Mouse (Mus musculus): Measurements from ENCODE around the gene Ano9. TPM values are rescaled to one million over a fixed set of nuclear protein-coding genes. Genes with fewer than 3 reads are reported as not detected.

Gene Ano9
- 0.22 TPM in 1 of 2 replicates, not detected in the other for polyA plus RNA-seq (2016; fragmentation: Nextera tagmentation; extraction: Ambion mirVana)

- no peaks in the 10 kb centered on the region for H3K4me1 ChIP-seq
- peaks cover 8% of the 10 kb centered on the region for H3K27me3 ChIP-seq (replicated peaks)
- ATAC-seq (ENCODE audit: low FRiP score, low read depth), result no peak
- no peak within 1 kb of the TSS for H3K4me3 ChIP-seq
- no peaks in the 10 kb centered on the region for H3K9me3 ChIP-seq
- no peak within 1 kb of the TSS for H3K27ac ChIP-seq
- no peaks in the 10 kb centered on the region for H3K36me3 ChIP-seq
- no peak within 1 kb of the TSS for H3K9ac ChIP-seq
- 12% methylated on average over 9 of the region's 9 CpGs for whole genome bisulfite sequencing
- H3K4me2 ChIP-seq (replicated peaks), result no peak within 1 kb of the TSS
Measured at GRCm38 (mm10) chr7:141117636-141118035, at the start of gene Ano9. TSS of gene Ano9 (minus strand) at chr7:141117806.

GRCm38 (mm10) chr7:141164850-141165249, 47.2 kb upstream of the Ano9 start:
- H3K4me2 ChIP-seq (replicated peaks), result no peak overlapping the region
- peaks cover 46% of the 10 kb centered on the region for H3K36me3 ChIP-seq
- H3K4me1 ChIP-seq, result peaks cover 11% of the 10 kb centered on the region
- no peaks in the 10 kb centered on the region for H3K27me3 ChIP-seq (replicated peaks)
- no peak overlapping the region for H3K9ac ChIP-seq
- no peak overlapping the region for H3K4me3 ChIP-seq
- no peak overlapping the region for H3K27ac ChIP-seq
- 89% methylated on average over 6 of the region's 6 CpGs for WGBS
- no peaks in the 10 kb centered on the region for H3K9me3 ChIP-seq
- ATAC-seq (ENCODE audit: low FRiP score, low read depth), result no peak

GRCm38 (mm10) chr7:141164397-141164796, 46.8 kb upstream of the Ano9 start:
- H3K36me3 ChIP-seq, result peaks cover 51% of the 10 kb centered on the region
- no peak for ATAC-seq (ENCODE audit: low FRiP score, low read depth)
- H3K27ac ChIP-seq, result no peak overlapping the region
- H3K4me3 ChIP-seq, result no peak overlapping the region
- no peak overlapping the region for H3K9ac ChIP-seq
- no peaks in the 10 kb centered on the region for H3K27me3 ChIP-seq (replicated peaks)
- 94% methylated on average over 7 of the region's 7 CpGs for WGBS
- H3K4me1 ChIP-seq, result peaks cover 11% of the 10 kb centered on the region
- H3K9me3 ChIP-seq, result no peaks in the 10 kb centered on the region
- no peak overlapping the region for H3K4me2 ChIP-seq (replicated peaks)

GRCm38 (mm10) chr7:141155362-141155761, 37.8 kb upstream of the Ano9 start:
- H3K4me3 ChIP-seq, result no peak overlapping the region
- peaks cover 69% of the 10 kb centered on the region for H3K36me3 ChIP-seq
- no peak overlapping the region for H3K27ac ChIP-seq
- no peaks in the 10 kb centered on the region for H3K9me3 ChIP-seq
- no peak overlapping the region for H3K9ac ChIP-seq
- no peaks in the 10 kb centered on the region for H3K4me1 ChIP-seq
- 92% methylated on average over 9 of the region's 9 CpGs for WGBS
- H3K4me2 ChIP-seq (replicated peaks), result no peak overlapping the region
- no peaks in the 10 kb centered on the region for H3K27me3 ChIP-seq (replicated peaks)
- ATAC-seq (ENCODE audit: low FRiP score, low read depth), result no peak

- 71% methylated on average over 4 of the region's 4 CpGs for WGBS
- no peaks in the 10 kb centered on the region for H3K27me3 ChIP-seq (replicated peaks)
- no peak overlapping the region for H3K27ac ChIP-seq
- no peaks in the 10 kb centered on the region for H3K4me1 ChIP-seq
- no peak for ATAC-seq (ENCODE audit: low FRiP score, low read depth)
- H3K9me3 ChIP-seq, result no peaks in the 10 kb centered on the region
- H3K36me3 ChIP-seq, result peaks cover 48% of the 10 kb centered on the region
- H3K4me2 ChIP-seq (replicated peaks), result no peak overlapping the region
- H3K4me3 ChIP-seq, result no peak overlapping the region
- H3K9ac ChIP-seq, result no peak overlapping the region
Measured at GRCm38 (mm10) chr7:141148639-141149038, 31.0 kb upstream of the Ano9 start.

GRCm38 (mm10) chr7:141147044-141147443, 29.4 kb upstream of the Ano9 start:
- Histone ChIP-seq H3K4me2 (replicated peaks) (no peak overlapping the region), H3K9me3 (no peaks in the 10 kb centered on the region), H3K27ac (no peak overlapping the region), H3K4me3 (no peak overlapping the region), H3K9ac (no peak overlapping the region), H3K4me1 (no peaks in the 10 kb centered on the region), H3K36me3 (peaks cover 42% of the 10 kb centered on the region), H3K27me3 (replicated peaks) (no peaks in the 10 kb centered on the region)
- no peak for ATAC-seq (ENCODE audit: low FRiP score, low read depth)
- WGBS, result 87% methylated on average over 6 of the region's 6 CpGs

GRCm38 (mm10) chr7:141146043-141146595, 28.5 kb upstream of the Ano9 start:
- 97% methylated on average over 12 of the region's 12 CpGs for WGBS
- H3K27me3 ChIP-seq (replicated peaks), result no peaks in the 10 kb centered on the region
- no peaks in the 10 kb centered on the region for H3K4me1 ChIP-seq
- H3K9me3 ChIP-seq, result no peaks in the 10 kb centered on the region
- H3K9ac ChIP-seq, result no peak overlapping the region
- H3K4me3 ChIP-seq, result no peak overlapping the region
- no peak for ATAC-seq (ENCODE audit: low FRiP score, low read depth)
- no peak overlapping the region for H3K27ac ChIP-seq
- H3K36me3 ChIP-seq, result peaks cover 33% of the 10 kb centered on the region
- no peak overlapping the region for H3K4me2 ChIP-seq (replicated peaks)

GRCm38 (mm10) chr7:141145403-141145802, 27.8 kb upstream of the Ano9 start:
- Histone ChIP-seq H3K4me1 (no peaks in the 10 kb centered on the region), H3K4me2 (replicated peaks) (no peak overlapping the region), H3K9me3 (no peaks in the 10 kb centered on the region), H3K27me3 (replicated peaks) (no peaks in the 10 kb centered on the region), H3K36me3 (peaks cover 26% of the 10 kb centered on the region), H3K9ac (no peak overlapping the region), H3K4me3 (no peak overlapping the region), H3K27ac (no peak overlapping the region)
- WGBS, result 75% methylated on average over 1 of the region's 1 CpGs
- no peak for ATAC-seq (ENCODE audit: low FRiP score, low read depth)

- no peak overlapping the region for H3K4me2 ChIP-seq (replicated peaks)
- ATAC-seq (ENCODE audit: low FRiP score, low read depth), result no peak
- H3K27me3 ChIP-seq (replicated peaks), result no peaks in the 10 kb centered on the region
- no peak overlapping the region for H3K27ac ChIP-seq
- H3K36me3 ChIP-seq, result peaks cover 25% of the 10 kb centered on the region
- 97% methylated on average over 3 of the region's 3 CpGs for WGBS
- no peak overlapping the region for H3K4me3 ChIP-seq
- H3K4me1 ChIP-seq, result no peaks in the 10 kb centered on the region
- no peaks in the 10 kb centered on the region for H3K9me3 ChIP-seq
- H3K9ac ChIP-seq, result no peak overlapping the region
Measured at GRCm38 (mm10) chr7:141144650-141145049, 27.0 kb upstream of the Ano9 start.

- Histone ChIP-seq H3K27ac (no peak overlapping the region), H3K9me3 (no peaks in the 10 kb centered on the region), H3K27me3 (replicated peaks) (no peaks in the 10 kb centered on the region), H3K4me1 (no peaks in the 10 kb centered on the region), H3K9ac (no peak overlapping the region), H3K4me2 (replicated peaks) (no peak overlapping the region), H3K4me3 (no peak overlapping the region), H3K36me3 (peaks cover 26% of the 10 kb centered on the region)
- WGBS, result 95% methylated on average over 2 of the region's 2 CpGs
- ATAC-seq (ENCODE audit: low FRiP score, low read depth), result no peak
Measured at GRCm38 (mm10) chr7:141143861-141144260, 26.3 kb upstream of the Ano9 start.

GRCm38 (mm10) chr7:141143112-141143511, 25.5 kb upstream of the Ano9 start:
- no peaks in the 10 kb centered on the region for H3K4me1 ChIP-seq

GRCm38 (mm10) chr7:141141326-141141725, 23.7 kb upstream of the Ano9 start:
- Histone ChIP-seq H3K4me3 (no peak overlapping the region), H3K9ac (no peak overlapping the region), H3K27me3 (replicated peaks) (no peaks in the 10 kb centered on the region), H3K4me2 (replicated peaks) (no peak overlapping the region), H3K4me1 (no peaks in the 10 kb centered on the region), H3K27ac (no peak overlapping the region), H3K9me3 (no peaks in the 10 kb centered on the region), H3K36me3 (peaks cover 34% of the 10 kb centered on the region)
- ATAC-seq (ENCODE audit: low FRiP score, low read depth), result no peak
- WGBS, result 89% methylated on average over 4 of the region's 4 CpGs

More at GRCm38 (mm10) chr7:141143112-141143511, 25.5 kb upstream of the Ano9 start:
- H3K36me3 ChIP-seq, result peaks cover 33% of the 10 kb centered on the region
- WGBS, result 53% methylated on average over 5 of the region's 5 CpGs
- no peak overlapping the region for H3K9ac ChIP-seq
- no peaks in the 10 kb centered on the region for H3K27me3 ChIP-seq (replicated peaks)
- H3K4me2 ChIP-seq (replicated peaks), result no peak overlapping the region
- H3K27ac ChIP-seq, result no peak overlapping the region
- ATAC-seq (ENCODE audit: low FRiP score, low read depth), result no peak
- no peaks in the 10 kb centered on the region for H3K9me3 ChIP-seq
- no peak overlapping the region for H3K4me3 ChIP-seq
